Mouse (Mus musculus) monocyte, adult 59 days (primary cell): ENCODE results near the gene Nfasc. TPM values are rescaled to one million over a fixed set of nuclear protein-coding genes. Genes with fewer than 3 reads are reported as not detected.

Experiments
- total RNA-seq, 2 experiments: library from RNA; stranded (reverse); gene quantifications; one replicate each; pipeline ENCODE4 v1.2.4; 2023

Gene Nfasc
- 10 to 100 TPM in 1 of 2 experiments, 1 to 10 TPM in 1; 9.4 to 10.3 TPM for total RNA-seq

GRCm38 (mm10) chr1:132741175-132741997, at the start of gene Nfasc:
TSS of gene Nfasc (minus strand) at chr1:132741797.

GRCm38 (mm10) chr1:132542762-132543306, 198.8 kb downstream of the Nfasc start, which contains the start of gene Cntn2:
TSS of gene Cntn2 (minus strand) at chr1:132543256.

Other genes with a start within 250 kb of the Nfasc start
- 1 to 10 TPM; 5.8 to 7.4 TPM for gene Tmem81, start 235.6 kb downstream of the Nfasc start, total RNA-seq
- gene Cntn2, start 198.5 kb downstream of the Nfasc start, total RNA-seq: not detected
- not detected for gene Lrrn2, start 138.5 kb upstream of the Nfasc start, total RNA-seq